Mouse (Mus musculus) midbrain, embryonic 11.5 days (tissue): ENCODE measurements around the gene Ppp1r32. TPM values are rescaled to one million over a fixed set of nuclear protein-coding genes. Genes with fewer than 3 reads are reported as not detected.

Experiments used
- ATAC-seq: fragments of 200-750 bp; cut with Nextera tagmentation; 2 replicates; pipeline ENCODE4 v1.8.0; 2017; ENCODE audit warnings: moderate TSS enrichment, moderate library complexity; ENCODE audit not compliant: low FRiP score
- DNase-seq: peaks from one replicate; pipeline ENCODE4 v3.0.0; 2015; ENCODE audit warnings: low spot score; ENCODE audit errors: missing footprints
- H3K27ac ChIP-seq: fragments of 300-500 bp; sonication (generic); 2 replicates; pipeline ENCODE4 v1.5.1; 2014; ENCODE audit warnings: low read depth, low read length
- H3K27me3 ChIP-seq: fragments of 300-500 bp; sonication (generic); 2 replicates; pipeline ENCODE4 v1.6.1; 2014; ENCODE audit warnings: mild to moderate bottlenecking, low read length, moderate library complexity, mixed read lengths; ENCODE audit not compliant: control insufficient read depth, insufficient read depth
- H3K36me3 ChIP-seq: fragments of 300-500 bp; sonication (generic); 2 replicates; pipeline ENCODE4 v1.6.1; 2014; ENCODE audit warnings: mild to moderate bottlenecking, low read length, moderate library complexity, mixed read lengths; ENCODE audit not compliant: control insufficient read depth, insufficient read depth
- H3K4me1 ChIP-seq: fragments of 300-500 bp; sonication (generic); 2 replicates; pipeline ENCODE4 v1.6.1; 2014; ENCODE audit warnings: low read length; ENCODE audit not compliant: control insufficient read depth, insufficient read depth
- H3K4me2 ChIP-seq: fragments of 300-500 bp; sonication (generic); 2 replicates; pipeline ENCODE4 v1.6.1; 2014; ENCODE audit warnings: mild to moderate bottlenecking, moderate library complexity
- H3K4me3 ChIP-seq: fragments of 300-500 bp; sonication (generic); 2 replicates; pipeline ENCODE4 v1.5.1; 2014; ENCODE audit warnings: low read depth, low read length
- H3K9ac ChIP-seq: fragments of 300-500 bp; sonication (generic); 2 replicates; pipeline ENCODE4 v1.6.1; 2014; ENCODE audit warnings: low read length
- H3K9me3 ChIP-seq: fragments of 300-500 bp; sonication (generic); 2 replicates; pipeline ENCODE4 v1.6.1; 2016; ENCODE audit warnings: low read length; ENCODE audit not compliant: control insufficient read depth
- WGBS: fragments of 180-500 bp; shearing (Covaris S2); extraction: QIAGEN DNeasy Blood & Tissue Kit; methylation state at CpG from one replicate; pipeline ENCODE4 v1.1.7; 2014; 5-methylcytosine and 5-hydroxymethylcytosine counted together
- polyA plus RNA-seq: library from polyadenylated mRNA; unstranded; fragments of >200 nt; fragmentation: Nextera tagmentation; extraction: Ambion mirVana; gene quantifications from 2 replicates; pipeline ENCODE4 v1.2.1, GENCODE M21; 2014

Gene Ppp1r32
- polyA plus RNA-seq, 1 experiment from 2014 or later: 0.48 TPM

GRCm38 (mm10) chr19:10469171-10469658 is 13.5 kb downstream of the Ppp1r32 start:
- 71% methylated on average over 8 of the region's 8 CpGs for WGBS
- Histone ChIP-seq H3K27me3 (no peaks in the 10 kb centered on the region), H3K27ac (no peak overlapping the region), H3K4me2 (no peak overlapping the region), H3K9me3 (no peaks in the 10 kb centered on the region), H3K36me3 (no peaks in the 10 kb centered on the region), H3K4me3 (no peak overlapping the region), H3K4me1 (peaks cover 7% of the 10 kb centered on the region), H3K9ac (no peak overlapping the region)
- ATAC-seq: no peak
- no peak for DNase-seq

- DNase-seq (no peak), ATAC-seq (no peak)
- WGBS: 6% methylated on average over 4 of the region's 4 CpGs
- Histone ChIP-seq H3K9me3 (no peaks in the 10 kb centered on the region), H3K36me3 (no peaks in the 10 kb centered on the region), H3K27ac (no peak overlapping the region), H3K4me1 (peaks cover 15% of the 10 kb centered on the region), H3K4me2 (no peak overlapping the region), H3K27me3 (peaks cover 14% of the 10 kb centered on the region), H3K4me3 (no peak overlapping the region), H3K9ac (0 out of 2 replicates have a peak overlapping the region, but pooled peaks have one; percentile 24)
These were observed 18.3 kb downstream of the Ppp1r32 start for GRCm38 (mm10) chr19:10464427-10464826.

- ATAC-seq (no peak), DNase-seq (no peak)
- Histone ChIP-seq H3K4me2 (no peak overlapping the region), H3K4me1 (peaks cover 17% of the 10 kb centered on the region), H3K27ac (no peak overlapping the region), H3K9ac (no peak overlapping the region), H3K4me3 (no peak overlapping the region), H3K9me3 (no peaks in the 10 kb centered on the region), H3K36me3 (no peaks in the 10 kb centered on the region), H3K27me3 (peaks cover 38% of the 10 kb centered on the region)
- 55% methylated on average over 7 of the region's 7 CpGs for WGBS
These were observed 21.1 kb downstream of the Ppp1r32 start for GRCm38 (mm10) chr19:10461584-10461983.

GRCm38 (mm10) chr19:10459907-10460306 is 22.8 kb downstream of the Ppp1r32 start:
- Histone ChIP-seq H3K27ac (no peak overlapping the region), H3K9me3 (no peaks in the 10 kb centered on the region), H3K4me3 (no peak overlapping the region), H3K4me1 (peaks cover 17% of the 10 kb centered on the region), H3K4me2 (no peak overlapping the region), H3K9ac (no peak overlapping the region), H3K27me3 (peaks cover 55% of the 10 kb centered on the region), H3K36me3 (no peaks in the 10 kb centered on the region)
- DNase-seq (no peak), ATAC-seq (no peak)
- 42% methylated on average over 11 of the region's 11 CpGs for WGBS

- H3K9ac ChIP-seq: no peak overlapping the region
- H3K9me3 ChIP-seq: no peaks in the 10 kb centered on the region
- peak overlapping the region; percentile 9; the same call in 1 of the 2 replicates for H3K4me3 ChIP-seq
- no peak overlapping the region for H3K27ac ChIP-seq
- 32% methylated on average over 8 of the region's 8 CpGs for WGBS
- DNase-seq (peak; percentile 86), ATAC-seq (no peak; the same call in 1 of the 2 replicates)
- H3K36me3 ChIP-seq: no peaks in the 10 kb centered on the region
- H3K4me2 ChIP-seq: peak overlapping the region; percentile 92
- H3K27me3 ChIP-seq: peaks cover 57% of the 10 kb centered on the region
- H3K4me1 ChIP-seq: peaks cover 11% of the 10 kb centered on the region; the same call in 1 of the 2 replicates
These were observed 24.6 kb downstream of the Ppp1r32 start for GRCm38 (mm10) chr19:10458096-10458495.

- H3K27me3 ChIP-seq: peaks cover 56% of the 10 kb centered on the region
- no peaks in the 10 kb centered on the region for H3K9me3 ChIP-seq
- H3K4me3 ChIP-seq: peak overlapping the region; percentile 53
- peak overlapping the region; percentile 52 for H3K9ac ChIP-seq
- H3K27ac ChIP-seq: no peak overlapping the region
- DNase-seq (peak; percentile 98), ATAC-seq (peak; percentile 95)
- H3K4me1 ChIP-seq: peaks cover 11% of the 10 kb centered on the region; the same call in 1 of the 2 replicates
- H3K4me2 ChIP-seq: peak overlapping the region; percentile 92
- under 1% methylated on average over 34 of the region's 34 CpGs for WGBS
- no peaks in the 10 kb centered on the region for H3K36me3 ChIP-seq
These were observed 25.3 kb downstream of the Ppp1r32 start for GRCm38 (mm10) chr19:10457484-10457800.

- Histone ChIP-seq H3K27ac (no peak within 1 kb of the TSS), H3K4me2 (peak within 1 kb of the TSS; percentile 92), H3K4me3 (peak within 1 kb of the TSS; percentile 53), H3K4me1 (peaks cover 11% of the 10 kb centered on the region; the same call in 1 of the 2 replicates), H3K9ac (peak within 1 kb of the TSS; percentile 52), H3K27me3 (peaks cover 53% of the 10 kb centered on the region), H3K36me3 (no peaks in the 10 kb centered on the region), H3K9me3 (no peaks in the 10 kb centered on the region)
- WGBS: under 1% methylated on average over 91 of the region's 96 CpGs
- DNase-seq (peak; percentile 97), ATAC-seq (peak; percentile 66)
These were observed 25.8 kb downstream of the Ppp1r32 start, which contains the start of gene Lrrc10b for GRCm38 (mm10) chr19:10456752-10457483. Lrrc10b (minus strand) TSS chr19:10457473.

GRCm38 (mm10) chr19:10455437-10455806 is 27.3 kb downstream of the Ppp1r32 start:
- Histone ChIP-seq H3K36me3 (no peaks in the 10 kb centered on the region), H3K27ac (no peak overlapping the region), H3K9me3 (no peaks in the 10 kb centered on the region), H3K9ac (no peak overlapping the region), H3K4me2 (no peak overlapping the region), H3K4me3 (no peak overlapping the region), H3K4me1 (peaks cover 7% of the 10 kb centered on the region; the same call in 1 of the 2 replicates), H3K27me3 (peaks cover 50% of the 10 kb centered on the region)
- ATAC-seq: no peak
- DNase-seq: no peak
- 85% methylated on average over 3 of the region's 3 CpGs for whole genome bisulfite sequencing

- 66% methylated on average over 4 of the region's 4 CpGs for WGBS
- H3K4me3 ChIP-seq: no peak overlapping the region
- no peak for DNase-seq
- peaks cover 48% of the 10 kb centered on the region for H3K27me3 ChIP-seq
- no peak overlapping the region for H3K9ac ChIP-seq
- ATAC-seq: no peak
- H3K36me3 ChIP-seq: no peaks in the 10 kb centered on the region
- H3K4me2 ChIP-seq: no peak overlapping the region
- no peaks in the 10 kb centered on the region for H3K9me3 ChIP-seq
- no peak overlapping the region for H3K27ac ChIP-seq
- peaks cover 7% of the 10 kb centered on the region; the same call in 1 of the 2 replicates for H3K4me1 ChIP-seq
These were observed 27.9 kb downstream of the Ppp1r32 start for GRCm38 (mm10) chr19:10454718-10455436.
